Mouse (Mus musculus) cerebellum, postnatal 36 days (tissue): ENCODE measurements around the gene Lrch3.
A peak's percentile ranks its signal among the peaks of the same experiment; 100 is the strongest.
"Not testable (repeated sequence)": the region's sequence is repeated elsewhere in the genome, so short reads cannot be mapped to it uniquely, and the experiment has no call there.

Source experiments
- DNase-seq, 2 experiments: peaks; one replicate each; pipeline ENCODE4 v3.0.0; 2021 to 2022; ENCODE audit warnings: mixed read lengths in 2 of 2

Gene Lrch3

GRCm38 (mm10) chr16:33006888-33007287, 93.0 kb downstream of the Lrch3 start:
- peak; percentile 54 to 56 for DNase-seq

DNA sequence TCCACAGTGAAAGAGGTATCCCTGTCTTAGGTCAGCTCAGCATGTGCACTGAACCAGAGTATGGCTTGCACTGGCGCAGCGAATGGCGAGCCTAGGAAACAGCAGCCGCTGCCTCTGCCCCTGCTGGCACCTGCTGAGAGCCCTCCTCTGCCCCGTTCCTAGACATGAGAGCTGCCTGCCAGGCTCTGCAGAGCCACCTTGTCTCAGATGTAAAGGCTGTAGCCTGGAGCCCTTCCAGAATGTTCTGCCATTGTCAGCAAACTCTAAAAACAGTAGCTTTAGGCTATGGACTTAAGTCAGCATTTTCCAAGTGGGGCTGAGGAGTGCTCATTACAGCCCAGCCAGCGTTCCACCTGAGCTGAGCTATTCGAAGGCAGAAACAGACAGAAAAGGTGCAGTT, 93.5 kb downstream of the Lrch3 start:
- no peak for DNase-seq

DNA sequence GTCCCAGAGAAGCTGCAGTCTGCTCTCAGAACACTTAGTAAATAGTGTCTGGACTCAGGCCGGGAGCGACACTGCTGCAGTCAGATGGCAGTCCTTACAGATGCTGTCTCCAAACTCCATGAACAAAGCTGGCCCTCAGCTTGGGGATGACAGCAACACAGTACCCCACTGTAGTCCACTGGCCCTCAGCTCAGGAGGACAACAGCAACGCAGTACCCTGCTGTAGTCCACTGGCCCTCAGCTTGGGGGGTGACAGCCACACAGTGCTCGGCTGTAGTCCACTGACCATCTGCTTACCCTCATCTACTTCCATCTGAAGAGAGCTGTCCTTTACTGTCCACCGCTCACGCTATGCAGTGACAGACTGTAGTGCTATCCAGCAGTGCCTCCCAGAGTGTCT, 96.3 kb downstream of the Lrch3 start:
- no peak for DNase-seq

DNA sequence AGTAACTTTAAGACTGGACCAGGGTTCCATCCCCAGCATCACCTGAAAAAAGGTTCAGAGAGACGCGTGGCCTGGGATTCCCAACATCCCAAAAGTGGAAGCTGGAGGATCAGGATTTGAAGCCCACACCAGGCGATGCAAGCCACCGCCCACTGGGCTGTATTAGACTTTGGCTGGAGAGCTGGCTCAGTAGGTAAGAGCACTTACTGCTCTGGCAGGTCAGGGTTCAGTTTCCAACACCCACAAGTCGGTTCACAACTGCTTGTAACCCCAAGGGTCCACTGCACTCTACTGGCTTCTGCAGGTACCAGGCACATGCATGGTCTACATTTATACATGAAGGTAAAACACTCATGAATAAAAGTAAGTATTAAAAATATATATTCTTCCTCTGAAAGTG, 99.9 kb downstream of the Lrch3 start:
- no peak for DNase-seq

- DNase-seq: peak; percentile 65 to 67
Observed at GRCm38 (mm10) chr16:33014921-33015320, 101.0 kb downstream of the Lrch3 start.

DNA sequence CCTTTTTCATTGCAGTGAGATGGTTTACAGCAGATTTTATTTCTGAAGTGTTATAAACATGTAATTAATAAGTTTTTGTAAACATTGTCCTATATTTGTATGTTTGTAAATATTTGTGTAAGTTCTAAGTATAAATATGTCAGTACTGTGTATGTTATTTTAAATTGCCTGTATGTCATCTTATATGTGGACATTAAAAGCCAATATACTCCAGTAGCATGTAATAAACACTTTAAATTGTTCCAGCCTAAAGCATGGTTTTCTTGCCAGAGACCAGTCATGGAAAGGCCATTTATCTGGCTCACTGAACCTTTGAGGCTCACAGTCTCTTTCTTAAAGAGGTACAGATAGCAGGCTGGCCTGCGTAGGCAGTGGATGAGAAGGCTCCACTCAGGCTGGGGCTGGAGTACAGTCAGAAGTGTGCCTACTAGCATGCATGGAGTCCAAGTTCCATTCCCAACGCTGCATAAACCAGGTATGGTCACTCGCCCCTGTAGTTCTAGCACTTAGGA, 101.6 kb downstream of the Lrch3 start:
- DNase-seq: no peak

DNA sequence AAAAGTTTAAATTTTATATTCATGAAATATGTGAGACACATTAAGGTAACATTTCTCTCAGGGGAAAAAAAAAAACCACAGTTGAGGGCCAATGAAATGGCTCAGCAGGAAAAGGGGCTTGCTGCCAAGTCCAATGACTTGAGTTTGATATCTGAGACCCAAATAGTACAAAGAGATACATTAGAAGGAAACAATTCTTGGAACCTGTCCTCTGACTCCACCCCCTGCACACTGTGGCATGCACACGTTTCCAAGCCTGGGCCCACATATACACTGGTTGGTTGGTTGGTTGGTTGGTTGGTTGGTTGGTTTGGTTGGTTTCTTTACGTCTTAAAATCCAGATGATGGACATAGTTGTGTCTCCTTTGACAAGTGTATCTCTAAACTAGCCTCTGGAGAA, 102.1 kb downstream of the Lrch3 start:
- DNase-seq: no peak

- DNase-seq: no peak
Observed at GRCm38 (mm10) chr16:33017677-33018349, 103.9 kb downstream of the Lrch3 start.

DNA sequence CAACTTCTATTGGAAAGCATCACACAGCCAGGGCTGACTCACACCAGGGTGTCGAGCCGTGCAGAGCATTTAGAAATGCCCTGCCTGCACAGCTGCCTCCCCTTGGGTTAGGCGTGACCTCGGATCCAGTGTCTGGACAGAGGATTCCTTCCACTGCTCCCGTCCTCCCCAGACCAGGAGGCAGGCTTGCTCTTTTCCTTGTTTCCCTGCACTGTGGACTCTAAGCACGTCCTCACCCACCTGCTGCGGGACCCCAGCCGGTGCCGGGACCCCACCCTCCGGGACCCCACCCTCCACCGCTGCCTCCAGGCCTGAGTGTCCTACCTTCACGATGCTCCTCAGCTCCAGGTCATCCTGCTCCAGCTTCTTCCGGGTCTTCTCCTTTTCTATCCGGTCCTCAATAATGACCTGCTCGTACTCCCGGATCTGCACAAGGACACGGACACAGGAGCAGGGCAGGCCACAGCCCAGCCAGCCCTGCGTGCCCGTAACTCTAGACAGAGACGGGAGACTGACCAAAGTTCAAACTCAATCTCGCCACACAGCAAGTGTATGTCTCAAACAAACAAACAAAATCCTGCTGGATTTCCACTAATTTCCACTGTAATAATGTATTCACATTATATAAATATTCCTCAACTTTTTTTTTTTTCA, 105.3 kb downstream of the Lrch3 start:
- DNase-seq: no peak

DNA sequence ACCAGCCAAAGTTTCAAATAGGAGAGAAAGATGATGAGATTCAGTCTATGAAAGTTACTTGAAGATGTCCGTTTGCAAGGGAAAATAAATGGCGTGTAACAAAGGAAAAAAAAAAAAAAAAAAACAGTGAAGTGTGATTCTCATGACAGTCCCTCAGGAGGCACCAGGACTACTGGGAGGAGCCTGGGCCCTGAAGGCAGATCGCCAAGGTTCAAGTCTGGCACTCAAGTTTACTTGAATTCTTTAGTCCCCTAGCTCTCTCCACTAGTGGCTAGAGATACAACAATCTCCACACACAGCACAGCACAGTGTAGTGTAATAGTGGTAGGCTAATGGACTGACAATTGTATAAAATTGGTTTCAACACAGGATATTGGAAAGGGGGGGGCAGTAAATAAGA, 107.5 kb downstream of the Lrch3 start:
- DNase-seq: no peak

GRCm38 (mm10) chr16:33023750-33024149, 109.8 kb downstream of the Lrch3 start:
- peak; percentile 76 to 78 for DNase-seq

- no peak for DNase-seq
Observed at GRCm38 (mm10) chr16:33024456-33025104, 110.7 kb downstream of the Lrch3 start.

DNA sequence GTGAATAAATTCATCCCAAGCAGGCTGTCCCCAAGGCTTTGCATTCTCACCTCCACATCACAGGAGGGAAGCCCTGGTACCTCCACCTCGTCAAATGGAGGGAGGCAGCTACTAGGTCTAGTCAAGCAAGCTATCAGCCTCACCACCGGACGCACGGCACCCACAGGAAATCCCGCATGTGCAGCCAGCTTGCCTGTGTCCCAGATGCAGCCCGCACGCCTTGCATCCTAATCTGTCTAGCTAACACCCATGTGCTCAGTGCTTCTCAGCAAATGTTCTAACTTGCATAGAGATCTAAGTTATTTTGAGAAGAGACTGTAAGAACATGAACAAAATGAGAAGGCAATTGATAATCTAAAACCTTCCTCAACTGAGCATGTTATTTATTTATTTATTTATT, 112.5 kb downstream of the Lrch3 start:
- no peak for DNase-seq

DNA sequence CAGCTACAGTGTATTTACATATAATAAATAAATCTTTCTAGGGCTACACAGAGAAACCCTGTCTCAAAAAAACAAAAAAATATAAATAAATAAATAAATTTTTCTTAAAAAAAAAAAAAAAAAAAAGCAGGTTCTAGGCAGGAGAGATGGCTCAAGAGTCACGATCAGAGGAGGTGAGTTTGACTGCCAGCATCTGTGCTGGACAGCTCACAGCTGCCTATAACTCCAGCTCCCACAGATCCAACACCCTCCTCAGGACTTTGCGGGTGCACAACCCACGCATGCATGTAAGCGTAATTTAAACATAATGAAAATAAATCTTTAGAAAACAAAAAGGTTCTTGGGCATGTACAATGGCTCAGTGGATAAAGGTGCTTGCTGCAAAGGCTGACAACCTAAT, 122.1 kb downstream of the Lrch3 start:
- no peak for DNase-seq

DNA sequence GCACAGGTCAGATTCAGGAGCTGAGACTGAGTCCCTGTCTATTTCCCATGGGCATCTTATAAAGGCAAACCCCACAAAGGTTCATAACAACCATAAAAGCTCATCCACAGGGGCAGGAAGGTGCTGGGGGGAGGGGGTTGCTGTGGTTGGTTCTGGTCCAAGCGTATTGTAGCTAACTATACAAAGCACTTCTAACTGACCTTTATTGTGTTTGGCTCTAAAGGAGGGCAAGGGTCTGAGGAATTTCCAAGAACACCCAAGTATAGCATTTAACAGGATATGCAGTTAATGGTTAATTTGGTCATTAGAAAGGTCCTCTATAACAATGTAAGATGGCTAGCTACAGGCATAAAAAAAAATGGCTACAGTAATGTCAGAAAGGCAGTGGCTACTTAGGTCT, 128.8 kb downstream of the Lrch3 start:
- DNase-seq: no peak

GRCm38 (mm10) chr16:33043268-33043667, 129.4 kb downstream of the Lrch3 start:
- DNase-seq: no peak

DNA sequence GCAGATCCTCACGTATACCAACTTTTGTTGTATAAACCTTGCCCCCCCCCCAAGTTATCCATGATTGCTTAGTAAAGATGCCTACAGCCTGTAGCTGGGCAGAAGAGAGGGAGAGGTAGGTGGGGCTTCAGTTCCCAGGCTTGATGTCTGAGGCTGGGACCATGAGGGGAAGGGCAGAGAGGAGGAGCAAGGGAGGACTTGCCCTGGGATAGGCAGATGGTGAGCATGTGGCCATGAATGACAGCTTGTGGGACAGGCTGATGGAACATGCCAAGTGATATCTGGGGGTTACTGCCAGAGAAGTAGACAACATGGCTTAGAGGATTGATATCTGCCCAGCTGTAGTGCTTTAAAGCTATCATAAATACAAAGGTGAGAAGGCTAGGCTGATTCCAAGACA, 134.1 kb downstream of the Lrch3 start:
- DNase-seq: no peak

- DNase-seq: no peak
Observed at GRCm38 (mm10) chr16:33048686-33049085, 134.8 kb downstream of the Lrch3 start.

- DNase-seq: no peak
Observed at GRCm38 (mm10) chr16:33049809-33050208, 135.9 kb downstream of the Lrch3 start.

GRCm38 (mm10) chr16:33053141-33053540, 139.2 kb downstream of the Lrch3 start:
- DNase-seq: no peak

DNA sequence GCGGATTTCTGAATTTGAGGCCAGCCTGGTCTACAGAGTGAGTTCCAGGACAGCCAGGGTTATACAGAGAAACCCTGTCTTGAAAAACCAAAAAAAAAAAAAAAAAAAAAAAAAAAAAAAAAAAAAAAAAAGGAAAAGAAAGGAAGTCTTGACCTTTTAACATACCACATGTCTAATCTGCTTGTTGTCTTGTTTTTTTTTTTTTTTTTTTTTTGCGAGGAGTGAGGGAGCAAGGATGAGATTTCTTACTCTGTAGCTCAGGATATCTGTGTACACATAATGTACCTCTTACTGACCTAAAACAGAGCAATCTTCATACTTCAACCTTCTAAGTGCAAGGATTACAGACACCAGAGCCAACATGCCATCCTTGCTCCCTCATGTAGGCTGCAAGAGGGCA, 141.0 kb downstream of the Lrch3 start:
- DNase-seq: not testable (repeated sequence)

- no peak for DNase-seq
Observed at GRCm38 (mm10) chr16:33055655-33056054, 141.8 kb downstream of the Lrch3 start.

DNA sequence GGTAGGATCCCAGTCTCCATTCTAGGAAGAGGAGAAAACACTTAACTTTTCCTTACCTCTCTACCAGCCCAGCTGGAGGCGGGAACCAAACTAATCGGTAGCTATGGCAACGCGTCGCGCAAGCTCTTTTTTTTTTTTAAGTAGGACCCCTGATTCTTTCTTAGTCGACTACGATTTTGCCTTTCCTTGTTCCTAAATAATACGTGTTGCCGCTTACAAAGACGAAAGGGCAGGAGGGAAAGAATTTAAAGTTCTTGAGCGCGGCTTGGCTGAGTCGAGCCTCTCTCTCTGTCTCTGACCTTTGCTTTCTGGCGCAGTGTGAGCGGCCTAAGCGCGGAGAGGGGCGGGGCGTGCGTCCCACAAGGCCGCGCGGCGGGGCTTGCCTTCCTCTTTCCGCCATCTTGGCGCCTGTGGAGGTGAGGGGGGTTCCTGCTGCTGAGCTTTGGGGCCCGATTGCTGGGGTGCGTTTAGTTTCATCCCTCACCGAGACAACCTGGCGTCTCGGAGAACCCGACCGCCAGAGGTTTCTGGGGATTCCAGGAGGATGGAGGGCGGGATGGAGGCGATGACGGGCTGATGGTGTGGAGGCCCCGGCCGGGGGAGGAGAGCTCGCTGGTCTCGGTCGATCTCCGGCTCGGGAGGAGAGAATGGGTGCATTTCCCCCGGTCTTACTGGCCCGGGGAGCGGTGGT, 142.3 kb downstream of the Lrch3 start, which contains the start of the genes Iqcg and Rpl35a:
TSS of gene Iqcg (minus strand) at position 124 of the 691 bp plus-strand sequence.
TSS of gene Rpl35a (plus strand) at position 359 of the 691 bp plus-strand sequence.
- peak; percentile 89 to 91 for DNase-seq
